8 mouse cellular contexts compared by ENCODE assay signal in genomic region chr3:96058231-96058896, GRCm38 (mm10). TPM values are rescaled to one million over a fixed set of nuclear protein-coding genes. Genes with fewer than 3 reads are reported as not detected.
DNase-seq lines count a peak whose midpoint lies in the region; ATAC-seq and TF ChIP-seq lines count a peak whose summit lies in the region.

Gene Vps45 (minus strand): TSS chr3:96058466.

- peak within 1 kb of the TSS; percentile 64 for H3K4me2 ChIP-seq in embryonic facial prominence, embryonic 12.5 days (replicated peaks)
- H3K4me2 ChIP-seq in limb, embryonic 14.5 days (replicated peaks; ENCODE audit: low read depth, low read length, severe bottlenecking), result peak within 1 kb of the TSS; percentile 83
- H3K4me2 ChIP-seq in midbrain, embryonic 16.5 days (ENCODE audit: low read length), result peak within 1 kb of the TSS; percentile 87

- peak within 1 kb of the TSS; percentile 90 for H3K27ac ChIP-seq in embryonic facial prominence, embryonic 12.5 days
- peak within 1 kb of the TSS; percentile 85 for H3K27ac ChIP-seq in limb, embryonic 14.5 days (replicated peaks; ENCODE audit: low read depth, low read length)
- peak within 1 kb of the TSS; percentile 82 for H3K27ac ChIP-seq in midbrain, embryonic 16.5 days (ENCODE audit: low read length)

- 2% methylated on average over 18 of the region's 18 CpGs for WGBS in embryonic facial prominence, embryonic 12.5 days
- WGBS in limb, embryonic 14.5 days, result 2% methylated on average over 18 of the region's 18 CpGs
- 1% methylated on average over 18 of the region's 18 CpGs for WGBS in midbrain, embryonic 16.5 days

- TF ChIP-seq POLR2A in limb, embryonic 14.5 days (IDR thresholded peaks at IDR 0.05; ENCODE audit: borderline replicate concordance, extremely low read depth, insufficient read depth, insufficient read length), result 0 out of 2 replicates have a peak, but pooled peaks have one; percentile 60

- no peaks in the 10 kb centered on the region for H3K9me3 ChIP-seq in embryonic facial prominence, embryonic 12.5 days
- no peaks in the 10 kb centered on the region for H3K9me3 ChIP-seq in limb, embryonic 14.5 days (ENCODE audit: control insufficient read depth, low read length)
- H3K9me3 ChIP-seq in midbrain, embryonic 16.5 days (replicated peaks; ENCODE audit: control insufficient read depth, low read length, poor library complexity, severe bottlenecking), result no peaks in the 10 kb centered on the region

- no peaks in the 10 kb centered on the region for H3K36me3 ChIP-seq in embryonic facial prominence, embryonic 12.5 days
- H3K36me3 ChIP-seq in limb, embryonic 14.5 days (ENCODE audit: control insufficient read depth, insufficient read depth, low read length), result peaks cover 5% of the 10 kb centered on the region; the same call in 1 of the 2 replicates
- H3K36me3 ChIP-seq in midbrain, embryonic 16.5 days (ENCODE audit: control insufficient read depth, insufficient read depth, low read length), result peaks cover 2% of the 10 kb centered on the region; the same call in 1 of the 2 replicates

- no peaks in the 10 kb centered on the region for H3K27me3 ChIP-seq in embryonic facial prominence, embryonic 12.5 days
- H3K27me3 ChIP-seq in limb, embryonic 14.5 days (ENCODE audit: control insufficient read depth, insufficient read depth, low read length), result no peaks in the 10 kb centered on the region
- no peaks in the 10 kb centered on the region for H3K27me3 ChIP-seq in midbrain, embryonic 16.5 days (ENCODE audit: control insufficient read depth, insufficient read depth, low read depth, low read length)

- peak within 1 kb of the TSS; percentile 70 for H3K9ac ChIP-seq in embryonic facial prominence, embryonic 12.5 days
- peak within 1 kb of the TSS; percentile 65 for H3K9ac ChIP-seq in limb, embryonic 14.5 days (ENCODE audit: low read depth, low read length, severe bottlenecking)
- peak within 1 kb of the TSS; percentile 67 for H3K9ac ChIP-seq in midbrain, embryonic 16.5 days (ENCODE audit: low read depth, low read length)

- peaks cover 8% of the 10 kb centered on the region; the same call in 1 of the 2 replicates for H3K4me1 ChIP-seq in embryonic facial prominence, embryonic 12.5 days
- peaks cover 5% of the 10 kb centered on the region for H3K4me1 ChIP-seq in limb, embryonic 14.5 days (ENCODE audit: control insufficient read depth, insufficient read depth, low read length)
- peaks cover 12% of the 10 kb centered on the region for H3K4me1 ChIP-seq in midbrain, embryonic 16.5 days (ENCODE audit: control insufficient read depth, insufficient read depth, low read length)

- DNase-seq in A20 (ENCODE audit: low read depth, low spot score), result peak; percentile 90
- peak; percentile 84 for DNase-seq in adrenal gland, postnatal 36 days
- DNase-seq in heart, adult 18-20 months, result peak; percentile 81 to 82
- peak; percentile 74 for DNase-seq in kidney, adult 18-20 months
- peak; percentile 71 for DNase-seq in limb, embryonic 14.5 days (ENCODE audit: low spot score)
- DNase-seq in spleen, postnatal 4 days (ENCODE audit: low spot score in 2 of 2), result peak; percentile 73 to 85

- H3K4me3 ChIP-seq in embryonic facial prominence, embryonic 12.5 days, result peak within 1 kb of the TSS; percentile 67
- H3K4me3 ChIP-seq in limb, embryonic 14.5 days (replicated peaks; ENCODE audit: low read length), result peak within 1 kb of the TSS; percentile 55
- peak within 1 kb of the TSS; percentile 53 for H3K4me3 ChIP-seq in midbrain, embryonic 16.5 days (ENCODE audit: low read depth, low read length)

- peak; percentile 77; the same call in 1 of the 2 replicates for ATAC-seq in embryonic facial prominence, embryonic 12.5 days (ENCODE audit: insufficient number of reproducible peaks, insufficient read depth, low FRiP score, low TSS enrichment)
- ATAC-seq in limb, embryonic 14.5 days (ENCODE audit: low FRiP score, low read depth), result peak; percentile 78
- peak; percentile 88 for ATAC-seq in midbrain, embryonic 16.5 days

RNA-seq across cellular contexts. Expression of gene Vps45, which starts in this region (rescaled TPM):
- 10 to 100 TPM; 30.6 to 34.7 TPM for total RNA-seq in adrenal gland, postnatal 36 days (2021)
- 43.3 and 43.6 TPM in 2 replicates for polyA plus RNA-seq in embryonic facial prominence, embryonic 12.5 days (2016; fragmentation: Nextera tagmentation; extraction: Ambion mirVana)
- 10 to 100 TPM; 22.5 to 27.1 TPM for total RNA-seq in heart, adult 18-20 months (2021)
- polyA plus RNA-seq in limb, embryonic 14.5 days (2012; rRNA removed), result 13.8 and 16.5 TPM in 2 replicates
- polyA plus RNA-seq in limb, embryonic 14.5 days (2014; fragmentation: Nextera tagmentation; extraction: Ambion mirVana), result 26.9 and 27.0 TPM in 2 replicates
- polyA plus RNA-seq in midbrain, embryonic 16.5 days (2015; fragmentation: Nextera tagmentation; extraction: Ambion mirVana), result 62.0 and 64.7 TPM in 2 replicates

Comparison
In these comparisons a context has a peak if more than half of its experiments do, and no peak if none do; other contexts are left out.
1. Peak in every context shown above with its lines: DNase-seq, ATAC-seq, H3K4me3 ChIP-seq and H3K27ac ChIP-seq.